Mouse (Mus musculus) liver, embryonic 11.5 days (tissue): ENCODE results near the gene Sash3. TPM values are rescaled to one million over a fixed set of nuclear protein-coding genes. Genes with fewer than 3 reads are reported as not detected.
A peak's percentile ranks its signal among the peaks of the same experiment; 100 is the strongest.

ENCODE experiments used
- ATAC-seq: fragments of 200-750 bp; cut with Nextera tagmentation; replicated peaks from 2 replicates; pipeline ENCODE4 v1.8.0; 2017; ENCODE audit warnings: moderate number of reproducible peaks, mild to moderate bottlenecking, moderate TSS enrichment, moderate library complexity; ENCODE audit not compliant: low FRiP score
- DNase-seq: peaks from one replicate; pipeline ENCODE4 v3.0.0-alpha.2; 2017; ENCODE audit warnings: low spot score
- H3K27ac ChIP-seq: fragments of 300-500 bp; sonication (generic); 2 replicates; pipeline ENCODE4 v1.5.1; 2014; ENCODE audit warnings: mild to moderate bottlenecking, low read depth, low read length, control low read depth
- H3K27me3 ChIP-seq: fragments of 300-500 bp; sonication (generic); replicated peaks from 2 replicates; pipeline ENCODE4 v1.6.1; 2014; ENCODE audit warnings: low read length, mixed read lengths; ENCODE audit not compliant: control insufficient read depth, insufficient read depth
- H3K36me3 ChIP-seq: fragments of 300-500 bp; sonication (generic); 2 replicates; pipeline ENCODE4 v1.6.1; 2014; ENCODE audit warnings: mild to moderate bottlenecking, low read length, moderate library complexity, mixed read lengths; ENCODE audit not compliant: control insufficient read depth, insufficient read depth
- H3K4me1 ChIP-seq: fragments of 300-500 bp; sonication (generic); replicated peaks from 2 replicates; pipeline ENCODE4 v1.6.1; 2014; ENCODE audit warnings: low read length, mixed read lengths; ENCODE audit not compliant: control insufficient read depth, insufficient read depth
- H3K4me2 ChIP-seq: fragments of 300-500 bp; sonication (generic); 2 replicates; pipeline ENCODE4 v1.6.1; 2014; ENCODE audit warnings: mild to moderate bottlenecking, control low read depth, moderate library complexity
- H3K4me3 ChIP-seq: fragments of 300-500 bp; sonication (generic); 2 replicates; pipeline ENCODE4 v1.5.1; 2014; ENCODE audit warnings: low read depth, low read length, control low read depth
- H3K9ac ChIP-seq: fragments of 300-500 bp; sonication (generic); 2 replicates; pipeline ENCODE4 v1.6.1; 2014; ENCODE audit warnings: low read depth, low read length, control low read depth
- H3K9me3 ChIP-seq: fragments of 300-500 bp; sonication (generic); 2 replicates; pipeline ENCODE4 v1.6.1; 2016; ENCODE audit warnings: low read length, inconsistent platforms, mixed read lengths; ENCODE audit not compliant: control insufficient read depth
- WGBS: fragments of 180-500 bp; shearing (Covaris S2); extraction: QIAGEN DNeasy Blood & Tissue Kit; methylation state at CpG from one replicate; pipeline ENCODE4 v1.1.7; 2014; 5-methylcytosine and 5-hydroxymethylcytosine counted together
- polyA plus RNA-seq: library from polyadenylated mRNA; unstranded; fragments of >200 nt; fragmentation: Nextera tagmentation; extraction: Ambion mirVana; gene quantifications from 2 replicates; pipeline ENCODE4 v1.2.1, GENCODE M21; 2014

Gene Sash3
- 11.5 and 15.5 TPM in 2 replicates for polyA plus RNA-seq

- Histone ChIP-seq H3K9ac (0 out of 2 replicates have a peak within 1 kb of the TSS, but pooled peaks have one; percentile 20), H3K4me2 (peak within 1 kb of the TSS; percentile 43), H3K27me3 (0 out of 2 replicates have a peak, but pooled peaks cover 2% of the 10 kb centered on the region), H3K36me3 (no peaks in the 10 kb centered on the region), H3K27ac (no peak within 1 kb of the TSS), H3K4me3 (peak within 1 kb of the TSS; percentile 33), H3K4me1 (no peaks in the 10 kb centered on the region; the same call in 1 of the 2 replicates), H3K9me3 (no peaks in the 10 kb centered on the region)
- WGBS, result 45% methylated on average over 4 of the region's 4 CpGs
- DNase-seq (no peak), ATAC-seq (no peak)
Measured at GRCm38 (mm10) chrX:48146262-48146661, at the start of gene Sash3. Sash3 (plus strand) TSS chrX:48146436.

GRCm38 (mm10) chrX:48096580-48096979 lies 49.7 kb upstream of the Sash3 start:
- Histone ChIP-seq H3K9ac (no peak overlapping the region), H3K4me1 (no peaks in the 10 kb centered on the region), H3K9me3 (no peaks in the 10 kb centered on the region), H3K27ac (no peak overlapping the region), H3K27me3 (no peaks in the 10 kb centered on the region), H3K4me3 (no peak overlapping the region), H3K4me2 (no peak overlapping the region), H3K36me3 (no peaks in the 10 kb centered on the region)
- 75% methylated on average over 8 of the region's 8 CpGs for WGBS
- no peak for DNase-seq
- no peak for ATAC-seq

GRCm38 (mm10) chrX:48098470-48099129 lies 47.6 kb upstream of the Sash3 start:
- Histone ChIP-seq H3K27ac (no peak overlapping the region), H3K36me3 (no peaks in the 10 kb centered on the region), H3K4me2 (no peak overlapping the region), H3K4me3 (no peak overlapping the region), H3K4me1 (no peaks in the 10 kb centered on the region), H3K9ac (no peak overlapping the region), H3K9me3 (no peaks in the 10 kb centered on the region), H3K27me3 (no peaks in the 10 kb centered on the region)
- DNase-seq, result no peak
- ATAC-seq, result no peak
- 68% methylated on average over 9 of the region's 9 CpGs for WGBS

- Histone ChIP-seq H3K27ac (no peak overlapping the region), H3K36me3 (no peaks in the 10 kb centered on the region), H3K4me1 (no peaks in the 10 kb centered on the region), H3K27me3 (no peaks in the 10 kb centered on the region), H3K9ac (no peak overlapping the region), H3K4me2 (no peak overlapping the region), H3K4me3 (no peak overlapping the region), H3K9me3 (no peaks in the 10 kb centered on the region)
- no peak for ATAC-seq
- DNase-seq, result no peak
- 22% methylated on average over 1 of the region's 1 CpGs for WGBS
Measured at GRCm38 (mm10) chrX:48099871-48100270, 46.4 kb upstream of the Sash3 start.

- 76% methylated on average over 3 of the region's 3 CpGs for WGBS
- DNase-seq (no peak), ATAC-seq (no peak)
Measured at GRCm38 (mm10) chrX:48103256-48103655, 43.0 kb upstream of the Sash3 start.

GRCm38 (mm10) chrX:48104736-48105441 lies 41.3 kb upstream of the Sash3 start:
- DNase-seq (no peak), ATAC-seq (no peak)
- Histone ChIP-seq H3K9me3 (no peaks in the 10 kb centered on the region), H3K9ac (no peak overlapping the region), H3K4me3 (no peak overlapping the region), H3K4me2 (no peak overlapping the region), H3K36me3 (no peaks in the 10 kb centered on the region), H3K27me3 (no peaks in the 10 kb centered on the region), H3K27ac (no peak overlapping the region), H3K4me1 (no peaks in the 10 kb centered on the region)
- WGBS, result 75% methylated on average over 7 of the region's 7 CpGs

More at GRCm38 (mm10) chrX:48103256-48103655, 43.0 kb upstream of the Sash3 start:
- H3K27me3 ChIP-seq, result no peaks in the 10 kb centered on the region
- H3K4me2 ChIP-seq, result no peak overlapping the region
- H3K9me3 ChIP-seq, result no peaks in the 10 kb centered on the region
- H3K27ac ChIP-seq, result no peak overlapping the region
- H3K4me1 ChIP-seq, result no peaks in the 10 kb centered on the region
- no peak overlapping the region for H3K4me3 ChIP-seq
- H3K36me3 ChIP-seq, result no peaks in the 10 kb centered on the region
- H3K9ac ChIP-seq, result no peak overlapping the region

GRCm38 (mm10) chrX:48106226-48106625 lies 40.0 kb upstream of the Sash3 start:
- Histone ChIP-seq H3K27ac (no peak overlapping the region), H3K4me2 (no peak overlapping the region), H3K4me3 (no peak overlapping the region), H3K9me3 (no peaks in the 10 kb centered on the region), H3K27me3 (no peaks in the 10 kb centered on the region), H3K9ac (no peak overlapping the region), H3K36me3 (no peaks in the 10 kb centered on the region), H3K4me1 (no peaks in the 10 kb centered on the region)
- DNase-seq, result no peak
- WGBS, result 38% methylated on average over 3 of the region's 3 CpGs
- ATAC-seq, result no peak

- WGBS, result 54% methylated on average over 6 of the region's 6 CpGs
- Histone ChIP-seq H3K4me1 (no peaks in the 10 kb centered on the region), H3K27me3 (no peaks in the 10 kb centered on the region), H3K36me3 (no peaks in the 10 kb centered on the region), H3K4me2 (no peak within 1 kb of the TSS), H3K9ac (no peak within 1 kb of the TSS), H3K27ac (no peak within 1 kb of the TSS), H3K9me3 (no peaks in the 10 kb centered on the region), H3K4me3 (no peak within 1 kb of the TSS)
- DNase-seq (no peak), ATAC-seq (no peak)
Measured at GRCm38 (mm10) chrX:48108394-48109315, 37.6 kb upstream of the Sash3 start, which contains the start of gene Xpnpep2. Xpnpep2 (plus strand) TSS chrX:48108725.
